Mouse (Mus musculus) MEL (cell line): ENCODE results near the gene Fam178b. TPM values are rescaled to one million over a fixed set of nuclear protein-coding genes. Genes with fewer than 3 reads are reported as not detected.

Source experiments
- DNase-seq: peaks from one replicate; pipeline ENCODE4 v3.0.0; 2011; ENCODE audit warnings: low read depth, low spot score
- H3K27ac ChIP-seq: 2 replicates; pipeline ENCODE4 v1.5.1; 2012; ENCODE audit warnings: low read depth, mild to moderate bottlenecking, control low read depth, low read length, moderate library complexity; ENCODE audit not compliant: control insufficient read depth
- H3K27me3 ChIP-seq, 2 experiments: fragments of 150-350 bp in 1 of 2; sonication (generic) in 1 of 2; 2 replicates each; pipeline ENCODE4 v1.6.1; 2012; ENCODE audit warnings: low read length in 2 of 2, mild to moderate bottlenecking in 2 of 2, improper control_type of control experiment in 1 of 2, moderate library complexity in 1 of 2; ENCODE audit not compliant: insufficient read depth in 2 of 2, control insufficient read depth in 1 of 2
- H3K36me3 ChIP-seq, 2 experiments: 2 replicates each; pipeline ENCODE4 v1.6.1; 2012 to 2014; ENCODE audit warnings: low read length in 2 of 2, improper control_type of control experiment in 1 of 2, inconsistent platforms in 1 of 2, mild to moderate bottlenecking in 1 of 2; ENCODE audit not compliant: insufficient read depth in 2 of 2, control insufficient read depth in 1 of 2
- H3K4me1 ChIP-seq, 2 experiments: fragments of 150-350 bp in 1 of 2; sonication (generic) in 1 of 2; 2 replicates each; pipeline ENCODE4 v1.6.1; 2012; ENCODE audit warnings: low read length in 2 of 2, improper control_type of control experiment in 1 of 2, mild to moderate bottlenecking in 1 of 2; ENCODE audit not compliant: insufficient read depth in 2 of 2, control insufficient read depth in 1 of 2
- H3K4me3 ChIP-seq, 2 experiments: fragments of 150-350 bp in 1 of 2; sonication (generic) in 1 of 2; 2 replicates each; pipeline ENCODE4 v1.5.1; 2012; ENCODE audit warnings: low read depth in 2 of 2, low read length in 2 of 2, mild to moderate bottlenecking in 2 of 2, moderate library complexity in 2 of 2, control low read depth in 1 of 2, improper control_type of control experiment in 1 of 2; ENCODE audit not compliant: control insufficient read depth in 1 of 2, insufficient read depth in 1 of 2
- H3K79me2 ChIP-seq: 2 replicates; pipeline ENCODE4 v1.6.1; 2012; ENCODE audit warnings: mild to moderate bottlenecking, low read length, moderate library complexity; ENCODE audit not compliant: control insufficient read depth, poor library complexity, insufficient read depth
- H3K9ac ChIP-seq: 2 replicates; pipeline ENCODE4 v1.6.1; 2012; ENCODE audit warnings: low read depth, mild to moderate bottlenecking, control low read depth, low read length, moderate library complexity; ENCODE audit not compliant: control insufficient read depth, poor library complexity, severe bottlenecking
- H3K9me3 ChIP-seq: fragments of 150-350 bp; sonication (generic); replicated peaks from 2 replicates; pipeline ENCODE4 v1.6.1; 2012; ENCODE audit warnings: mild to moderate bottlenecking, low read length, improper control_type of control experiment, moderate library complexity; ENCODE audit not compliant: insufficient read depth
- BHLHE40 ChIP-seq: IDR thresholded peaks from 2 replicates; pipeline ENCODE4 v1.6.1; 2012; ENCODE audit warnings: low read depth, mild to moderate bottlenecking, inconsistent platforms, low read length, improper control_type of control experiment, borderline replicate concordance
- CHD2 ChIP-seq: IDR thresholded peaks from 2 replicates; pipeline ENCODE4 v1.6.1; 2011; ENCODE audit warnings: low read length, improper control_type of control experiment
- CTCF ChIP-seq, 3 experiments: IDR thresholded peaks in 2 of 3; conservative IDR thresholded peaks in 1 of 3; 2 replicates each; pipeline ENCODE4 v1.5.1; 2011 to 2012; ENCODE audit warnings: low read length in 3 of 3, low read depth in 2 of 3, mild to moderate bottlenecking in 2 of 3, improper control_type of control experiment in 1 of 3, inconsistent platforms in 1 of 3, mixed read lengths in 1 of 3, moderate library complexity in 1 of 3; ENCODE audit not compliant: control insufficient read depth in 1 of 3, insufficient read depth in 1 of 3, poor library complexity in 1 of 3, severe bottlenecking in 1 of 3
- E2F4 ChIP-seq: IDR thresholded peaks from 2 replicates; pipeline ENCODE4 v1.6.1; 2011; ENCODE audit warnings: low read depth, low read length, improper control_type of control experiment, borderline replicate concordance
- EP300 ChIP-seq, 2 experiments: IDR thresholded peaks; 2 replicates each; pipeline ENCODE4 v1.6.1; 2011; ENCODE audit warnings: improper control_type of control experiment in 2 of 2, low read length in 2 of 2, low read depth in 1 of 2, mild to moderate bottlenecking in 1 of 2
- GABPA ChIP-seq: IDR thresholded peaks from 2 replicates; pipeline ENCODE4 v1.6.1; 2012; ENCODE audit warnings: low read depth, mild to moderate bottlenecking, inconsistent platforms, low read length, improper control_type of control experiment, moderate library complexity
- KAT2A ChIP-seq: conservative IDR thresholded peaks from 2 replicates; pipeline ENCODE4 v1.6.1; 2012; ENCODE audit warnings: low read depth, low read length, improper control_type of control experiment, inconsistent platforms
- MAFK ChIP-seq: IDR thresholded peaks from 2 replicates; pipeline ENCODE4 v1.6.1; 2011; ENCODE audit warnings: low read depth, mild to moderate bottlenecking, low read length, improper control_type of control experiment, borderline replicate concordance
- MAX ChIP-seq: IDR thresholded peaks from 2 replicates; pipeline ENCODE4 v1.6.1; 2011; ENCODE audit warnings: low read length, improper control_type of control experiment
- MAZ ChIP-seq: IDR thresholded peaks from 2 replicates; pipeline ENCODE4 v1.6.1; 2012; ENCODE audit warnings: low read depth, mild to moderate bottlenecking, inconsistent platforms, low read length, improper control_type of control experiment
- MEF2A ChIP-seq: IDR thresholded peaks from 2 replicates; pipeline ENCODE4 v1.6.1; 2014; ENCODE audit warnings: low read depth, mild to moderate bottlenecking, inconsistent platforms, low read length, improper control_type of control experiment; ENCODE audit not compliant: poor library complexity, insufficient replicate concordance, severe bottlenecking; ENCODE audit errors: extremely low read depth
- MXI1 ChIP-seq: IDR thresholded peaks from 2 replicates; pipeline ENCODE4 v1.6.1; 2011; ENCODE audit warnings: mild to moderate bottlenecking, low read depth, low read length, improper control_type of control experiment
- MYB ChIP-seq: IDR thresholded peaks from 2 replicates; pipeline ENCODE4 v1.6.1; 2011; ENCODE audit warnings: mild to moderate bottlenecking, low read depth, low read length, improper control_type of control experiment
- NELFE ChIP-seq: IDR thresholded peaks from 2 replicates; pipeline ENCODE4 v1.6.1; 2011; ENCODE audit warnings: low read depth, low read length, improper control_type of control experiment
- POLR2A ChIP-seq, 2 experiments: IDR thresholded peaks; 2 replicates each; pipeline ENCODE4 v1.6.1; 2011 to 2012; ENCODE audit warnings: low read length in 2 of 2, mild to moderate bottlenecking in 2 of 2, control low read depth in 1 of 2, improper control_type of control experiment in 1 of 2, low read depth in 1 of 2, moderate library complexity in 1 of 2; ENCODE audit not compliant: control insufficient read depth in 1 of 2, insufficient read depth in 1 of 2, poor library complexity in 1 of 2
- RAD21 ChIP-seq: IDR thresholded peaks from 2 replicates; pipeline ENCODE4 v1.6.1; 2011; ENCODE audit warnings: mild to moderate bottlenecking, low read depth, low read length, improper control_type of control experiment
- RCOR1 ChIP-seq: IDR thresholded peaks from 2 replicates; pipeline ENCODE4 v1.6.1; 2012; ENCODE audit warnings: low read depth, mild to moderate bottlenecking, inconsistent platforms, low read length, improper control_type of control experiment
- SIN3A ChIP-seq: IDR thresholded peaks from 2 replicates; pipeline ENCODE4 v1.6.1; 2012; ENCODE audit warnings: low read length, improper control_type of control experiment, inconsistent platforms
- SMC3 ChIP-seq: IDR thresholded peaks from 2 replicates; pipeline ENCODE4 v1.6.1; 2011; ENCODE audit warnings: low read depth, low read length, improper control_type of control experiment
- TBP ChIP-seq: IDR thresholded peaks from 2 replicates; pipeline ENCODE4 v1.8.0; 2011; ENCODE audit warnings: low read depth, low read length, improper control_type of control experiment
- TCF12 ChIP-seq: IDR thresholded peaks from 2 replicates; pipeline ENCODE4 v1.6.1; 2014; ENCODE audit warnings: low read depth, mild to moderate bottlenecking, inconsistent platforms, low read length, improper control_type of control experiment, moderate library complexity
- UBTF ChIP-seq: IDR thresholded peaks from 2 replicates; pipeline ENCODE4 v1.6.1; 2012; ENCODE audit warnings: low read depth, mild to moderate bottlenecking, inconsistent platforms, low read length, improper control_type of control experiment, moderate library complexity, borderline replicate concordance; ENCODE audit not compliant: insufficient read depth
- USF1 ChIP-seq: IDR thresholded peaks from 2 replicates; pipeline ENCODE4 v1.6.1; 2014; ENCODE audit warnings: low read depth, mild to moderate bottlenecking, inconsistent platforms, low read length, improper control_type of control experiment, moderate library complexity
- ZKSCAN1 ChIP-seq: IDR thresholded peaks from 2 replicates; pipeline ENCODE4 v1.6.1; 2012; ENCODE audit warnings: low read depth, mild to moderate bottlenecking, inconsistent platforms, low read length, improper control_type of control experiment, moderate library complexity
- ZMIZ1 ChIP-seq: IDR thresholded peaks from 2 replicates; pipeline ENCODE4 v1.6.1; 2012; ENCODE audit warnings: low read depth, mild to moderate bottlenecking, inconsistent platforms, low read length, improper control_type of control experiment, moderate library complexity
- ZNF384 ChIP-seq: IDR thresholded peaks from 2 replicates; pipeline ENCODE4 v1.6.1; 2012; ENCODE audit warnings: low read depth, mild to moderate bottlenecking, inconsistent platforms, low read length, improper control_type of control experiment
- polyA plus RNA-seq, 2 experiments: library from polyadenylated mRNA; stranded (reverse) in 1 of 2; unstranded in 1 of 2; fragments of >175 nt in 1 of 2; fragments of >200 nt in 1 of 2; gene quantifications; 2 replicates each; pipeline versions ENCODE4 v1.2.1 to v1.2.4; 2012; ENCODE audit warnings: low replicate concordance in 2 of 2, low read depth in 1 of 2; ENCODE audit not compliant: insufficient read length in 2 of 2, insufficient read depth in 1 of 2, missing spikeins in 1 of 2
- total RNA-seq: library from RNA; depleted of rRNA; stranded (reverse); fragments of 300-350 nt; gene quantifications from 2 replicates; pipeline ENCODE4 v1.2.3, GENCODE M21; 2012

Gene Fam178b
- total and polyA plus RNA-seq, 3 experiments, result 0.19 to 0.29 TPM; not detected in 1

DNA sequence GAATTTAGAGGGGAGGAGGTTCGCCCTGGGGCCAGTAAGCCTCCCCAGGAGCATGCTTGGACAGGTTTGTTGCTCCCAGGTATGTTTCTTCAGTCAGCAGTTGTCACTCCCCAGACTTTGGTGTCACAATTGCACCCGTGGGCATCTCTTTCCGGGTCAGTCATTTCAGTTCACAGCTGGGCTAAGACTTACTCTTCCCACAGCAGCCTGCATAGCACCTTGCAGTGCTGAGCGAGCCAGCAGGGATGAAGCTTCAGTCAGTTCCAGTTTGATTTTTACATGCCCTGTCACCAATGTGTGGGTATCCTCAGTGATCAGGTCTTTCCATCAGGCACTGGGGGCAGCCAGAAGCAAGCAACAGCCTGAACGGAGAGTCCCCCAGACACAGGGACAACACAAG, 14.0 kb upstream of the Fam178b start:
- H3K27me3 ChIP-seq, result no peaks in the 10 kb centered on the region
- no peaks in the 10 kb centered on the region; a peak in 1 of 4 replicates for H3K4me1 ChIP-seq
- H3K9ac ChIP-seq, result no peak overlapping the region
- no peaks in the 10 kb centered on the region for H3K9me3 ChIP-seq
- peaks cover 7% of the 10 kb centered on the region for H3K79me2 ChIP-seq
- TF ChIP-seq GABPA, result no peak
- TF ChIP-seq MAX, result no peak
- TF ChIP-seq EP300 (IDR thresholded peaks at IDR 0.05; ENCODE audit: low read depth in 1 of 2, low read length in 2 of 2), result no peak
- no peak for TF ChIP-seq ZNF384
- no peak for TF ChIP-seq USF1
- no peak for TF ChIP-seq POLR2A (IDR thresholded peaks at IDR 0.05; ENCODE audit: control insufficient read depth in 1 of 2, insufficient read depth in 1 of 2, low read depth in 1 of 2, low read length in 2 of 2, poor library complexity in 1 of 2)
- TF ChIP-seq SIN3A, result no peak
- no peak for TF ChIP-seq RAD21
- no peak for TF ChIP-seq MAZ
- no peak for TF ChIP-seq MXI1
- no peak for TF ChIP-seq E2F4
- TF ChIP-seq ZKSCAN1, result no peak
- TF ChIP-seq TCF12, result no peak
- peaks cover 7 to 12% of the 10 kb centered on the region in 2 experiments for H3K36me3 ChIP-seq
- H3K4me3 ChIP-seq, result no peak overlapping the region
- H3K27ac ChIP-seq, result no peak overlapping the region
- no peak for DNase-seq

DNA sequence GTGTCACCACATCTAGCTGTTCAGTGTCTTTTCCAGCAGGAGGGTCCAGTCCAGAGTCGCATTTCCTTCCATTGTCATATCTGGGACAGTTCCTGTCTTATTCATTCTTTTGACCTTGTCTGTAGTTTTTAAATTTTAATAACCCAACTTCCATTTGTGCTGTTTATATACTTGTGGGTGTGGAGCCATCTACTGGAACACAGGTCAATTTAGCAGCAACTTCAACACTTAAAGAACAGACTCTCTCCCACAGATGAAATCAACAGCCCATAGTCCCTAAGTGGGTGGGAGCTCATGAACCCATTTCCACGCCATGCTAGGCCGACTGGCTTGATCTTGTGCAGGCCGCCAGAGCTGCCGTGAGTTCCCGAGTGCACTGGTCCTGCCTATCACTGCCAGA, 13.4 kb upstream of the Fam178b start:
- H3K27me3 ChIP-seq, result no peaks in the 10 kb centered on the region
- no peak for DNase-seq
- H3K36me3 ChIP-seq, result peaks cover 7 to 12% of the 10 kb centered on the region in 2 experiments
- H3K9me3 ChIP-seq, result no peaks in the 10 kb centered on the region
- H3K4me3 ChIP-seq, result no peak overlapping the region
- TF ChIP-seq CTCF (IDR thresholded peaks at IDR 0.05 in 2 of 3, conservative IDR thresholded peaks at IDR 0.05 in 1 of 3; ENCODE audit: control insufficient read depth in 1 of 3, insufficient read depth in 1 of 3, low read depth in 2 of 3, low read length in 3 of 3, poor library complexity in 1 of 3, severe bottlenecking in 1 of 3) (peak in 1 of 3 experiments; percentile 22; a peak in 2 of 6 replicates), SMC3 (peak; percentile 26), RAD21 (peak; percentile 1; the same call in 1 of the 2 replicates), GABPA (no peak), ZMIZ1 (no peak)
- no peak overlapping the region for H3K9ac ChIP-seq
- no peaks in the 10 kb centered on the region; a peak in 1 of 4 replicates for H3K4me1 ChIP-seq
- H3K79me2 ChIP-seq, result peaks cover 13% of the 10 kb centered on the region
- no peak overlapping the region for H3K27ac ChIP-seq

- no peak overlapping the region for H3K9ac ChIP-seq
- H3K27ac ChIP-seq, result no peak overlapping the region
- TF ChIP-seq ZKSCAN1, result no peak
- no peak for TF ChIP-seq MEF2A
- TF ChIP-seq SMC3, result no peak
- TF ChIP-seq SIN3A, result no peak
- no peak for TF ChIP-seq ZNF384
- TF ChIP-seq CTCF (IDR thresholded peaks at IDR 0.05 in 2 of 3, conservative IDR thresholded peaks at IDR 0.05 in 1 of 3; ENCODE audit: control insufficient read depth in 1 of 3, insufficient read depth in 1 of 3, low read depth in 2 of 3, low read length in 3 of 3, poor library complexity in 1 of 3, severe bottlenecking in 1 of 3), result no peak
- no peak for TF ChIP-seq MYB
- no peak for TF ChIP-seq TBP
- TF ChIP-seq UBTF, result no peak
- no peak for TF ChIP-seq NELFE
- no peak for TF ChIP-seq POLR2A (IDR thresholded peaks at IDR 0.05; ENCODE audit: control insufficient read depth in 1 of 2, insufficient read depth in 1 of 2, low read depth in 1 of 2, low read length in 2 of 2, poor library complexity in 1 of 2)
- no peak for TF ChIP-seq MAFK
- no peak for TF ChIP-seq KAT2A
- no peak for TF ChIP-seq BHLHE40
- no peak for TF ChIP-seq RCOR1
- TF ChIP-seq CHD2, result no peak
Observed at GRCm38 (mm10) chr1:36694871-36695270, 11.9 kb upstream of the Fam178b start.

More at GRCm38 (mm10) chr1:36694871-36695270, 11.9 kb upstream of the Fam178b start:
- Histone ChIP-seq H3K4me1 (peaks cover 0 to 7% of the 10 kb centered on the region in 2 experiments; a peak in 2 of 4 replicates), H3K27me3 (no peaks in the 10 kb centered on the region), H3K4me3 (no peak overlapping the region), H3K9me3 (no peaks in the 10 kb centered on the region), H3K79me2 (peaks cover 13% of the 10 kb centered on the region), H3K36me3 (peaks cover 9 to 10% of the 10 kb centered on the region in 2 experiments)
- no peak for DNase-seq
